Mouse (Mus musculus) ZHBTc4 (cell line): ENCODE measurements around the gene Cd302.

ENCODE experiments used
- DNase-seq: peaks from one replicate; pipeline ENCODE4 v3.0.0-alpha.2; 2011; ENCODE audit warnings: low read depth, low spot score

Cd302 gene

GRCm38 (mm10) chr2:60253506-60253905 lies 30.8 kb downstream of the Cd302 start:
- no peak for DNase-seq

DNA sequence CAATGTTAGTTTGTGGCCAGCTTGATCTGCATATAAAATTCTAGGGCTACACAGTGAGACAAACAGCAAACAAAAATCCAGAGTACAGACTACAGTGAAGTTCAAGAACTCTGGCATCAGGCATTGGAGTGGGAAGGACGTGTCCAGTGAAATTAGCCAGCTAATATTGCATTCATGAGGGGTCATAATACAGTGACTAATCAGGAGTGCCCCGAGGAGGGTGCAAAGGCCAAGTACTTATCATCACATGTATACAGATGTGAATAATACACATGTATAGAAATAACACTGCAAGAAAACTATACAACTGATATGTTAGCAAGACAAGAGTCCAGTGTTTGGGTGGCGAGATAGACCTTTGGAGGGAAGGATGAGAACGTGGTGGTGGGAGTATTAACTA lies 31.5 kb downstream of the Cd302 start:
- DNase-seq = no peak

- DNase-seq = peak; percentile 40
These were observed 49.8 kb downstream of the Cd302 start for GRCm38 (mm10) chr2:60234506-60234905.

- peak; percentile 74 for DNase-seq
These were observed 51.1 kb downstream of the Cd302 start for GRCm38 (mm10) chr2:60233147-60233546.

GRCm38 (mm10) chr2:60230361-60230760 lies 53.9 kb downstream of the Cd302 start:
- DNase-seq = no peak

GRCm38 (mm10) chr2:60228470-60228869 lies 55.8 kb downstream of the Cd302 start:
- DNase-seq = no peak

- DNase-seq = no peak
These were observed 60.8 kb downstream of the Cd302 start for GRCm38 (mm10) chr2:60223489-60223888.

GRCm38 (mm10) chr2:60221954-60222353 lies 62.3 kb downstream of the Cd302 start:
- no peak for DNase-seq

GRCm38 (mm10) chr2:60221236-60221635 lies 63.1 kb downstream of the Cd302 start:
- DNase-seq = no peak

DNA sequence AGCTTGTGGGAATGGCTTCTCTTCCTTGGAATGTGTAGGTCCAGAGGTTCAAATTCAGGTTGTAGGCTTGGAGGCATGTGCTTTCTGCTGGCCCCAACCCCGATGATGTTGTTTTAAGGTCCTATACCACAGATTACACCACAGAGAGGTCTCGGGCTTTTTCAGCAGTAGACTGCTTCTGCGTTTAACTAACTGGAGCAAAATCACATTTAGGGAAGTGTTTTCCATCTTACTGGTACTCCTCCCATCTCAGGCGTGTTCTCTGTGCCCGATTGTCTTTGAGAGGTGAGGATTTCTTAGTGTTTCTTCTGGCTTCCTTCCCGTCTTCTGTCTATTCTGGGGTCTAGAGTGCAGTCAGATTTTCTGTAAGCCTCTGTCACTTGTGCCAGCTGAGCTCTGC lies 66.7 kb downstream of the Cd302 start:
- no peak for DNase-seq

DNA sequence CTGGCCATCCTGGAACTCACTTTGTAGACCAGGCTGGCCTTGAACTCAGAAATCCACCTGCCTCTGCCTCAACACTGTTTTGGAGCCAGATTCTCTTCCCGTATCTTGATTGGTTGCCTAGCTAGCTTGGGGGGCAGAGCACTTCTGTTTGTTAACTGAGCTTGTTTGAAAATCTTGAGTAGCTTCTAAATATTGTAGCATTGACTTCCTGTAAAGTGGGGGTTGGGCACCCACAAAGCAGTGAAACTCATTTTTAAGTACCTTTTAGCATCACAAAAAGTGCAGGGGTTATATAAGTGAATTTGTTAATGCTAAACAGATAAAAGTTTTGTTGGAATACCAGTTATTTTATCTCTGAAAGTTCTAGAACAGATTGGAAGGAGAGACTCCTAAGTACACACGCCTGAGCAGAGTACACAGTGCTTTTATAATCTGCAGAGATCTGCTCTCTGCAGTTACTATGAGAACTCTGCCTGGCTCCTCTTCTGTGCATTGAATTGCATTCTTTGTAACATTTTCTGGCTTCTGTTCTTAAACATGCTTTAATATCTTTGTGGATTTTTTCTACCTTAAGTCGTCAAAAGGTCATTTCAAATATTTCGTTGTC lies 67.6 kb downstream of the Cd302 start:
- no peak for DNase-seq

DNA sequence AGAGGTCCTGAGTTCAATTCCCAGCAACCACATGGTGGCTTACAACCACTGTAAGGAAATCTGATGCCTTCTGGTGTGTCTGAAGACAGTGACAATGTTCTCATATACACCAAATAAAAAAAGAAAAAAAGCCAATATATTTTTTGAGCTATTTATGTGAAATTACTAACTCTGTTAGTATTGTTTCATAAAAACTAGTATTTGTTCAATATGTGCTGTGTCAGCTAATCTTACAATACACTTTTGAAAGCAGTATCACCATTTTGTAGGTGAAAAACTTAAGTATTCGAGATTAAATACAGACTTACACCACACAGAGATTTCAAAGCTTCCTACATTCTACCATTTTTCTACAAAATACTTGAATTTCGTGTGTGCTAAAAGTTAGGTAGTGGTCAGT lies 69.6 kb downstream of the Cd302 start:
- DNase-seq = no peak

GRCm38 (mm10) chr2:60212488-60212887 lies 71.8 kb downstream of the Cd302 start:
- DNase-seq = no peak

DNA sequence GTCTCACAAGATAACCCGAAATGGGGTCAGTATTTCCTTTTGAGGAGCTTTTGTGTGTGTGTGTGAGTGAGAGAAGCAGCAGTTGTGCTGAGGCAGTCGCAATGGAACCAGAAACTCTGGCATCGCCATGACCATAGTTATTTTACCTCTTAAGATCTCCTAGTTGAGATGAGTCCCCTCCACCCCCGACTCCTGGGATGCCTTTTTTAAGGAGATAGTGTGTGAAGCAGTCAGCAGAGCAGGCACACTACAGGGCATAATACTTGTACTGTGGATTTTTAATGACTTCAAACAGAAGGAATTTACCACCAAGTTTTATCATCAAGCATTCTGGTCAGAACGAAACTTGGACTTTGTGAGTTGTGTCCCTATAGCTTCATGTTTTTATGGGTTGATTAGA lies 73.5 kb downstream of the Cd302 start:
- DNase-seq = no peak

- peak; percentile 93 for DNase-seq
These were observed 74.3 kb downstream of the Cd302 start, which contains the start of the genes Baz2b and March7 for GRCm38 (mm10) chr2:60209703-60210651. Gene Baz2b, minus strand, starts transcription at chr2:60209839. Gene March7, plus strand, starts transcription at chr2:60209887.

- peak; percentile 68 for DNase-seq
These were observed 75.1 kb downstream of the Cd302 start for GRCm38 (mm10) chr2:60209122-60209611.

- DNase-seq = no peak
These were observed 78.5 kb downstream of the Cd302 start for GRCm38 (mm10) chr2:60205795-60206194.

DNA sequence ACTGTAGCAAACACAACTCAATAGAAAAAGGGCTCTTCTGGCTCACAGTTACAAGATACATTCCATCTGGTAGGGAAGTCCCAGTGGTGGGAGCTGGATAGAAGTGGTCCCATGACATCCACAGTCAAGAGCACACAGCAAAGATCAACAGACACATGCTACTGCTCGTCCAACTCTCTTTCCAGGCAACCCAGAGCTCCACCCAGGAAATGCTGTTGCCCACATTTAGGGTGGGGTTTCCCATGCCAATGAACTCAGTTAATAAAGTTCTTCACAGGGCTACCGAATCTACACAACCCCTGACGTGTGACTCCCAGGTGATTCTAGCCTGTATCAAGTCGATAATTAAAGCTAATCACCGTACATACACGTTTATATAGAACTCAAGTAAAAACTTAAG lies 80.1 kb downstream of the Cd302 start:
- DNase-seq = no peak

GRCm38 (mm10) chr2:60203733-60204132 lies 80.6 kb downstream of the Cd302 start:
- DNase-seq = no peak

GRCm38 (mm10) chr2:60202900-60203530 lies 81.3 kb downstream of the Cd302 start:
- no peak for DNase-seq
